Mouse (Mus musculus): ENCODE results near the gene Socs1. TPM values are rescaled to one million over a fixed set of nuclear protein-coding genes. Genes with fewer than 3 reads are reported as not detected.
"Not testable (repeated sequence)": the region's sequence is repeated elsewhere in the genome, so short reads cannot be mapped to it uniquely, and the experiment has no call there.

Gene Socs1
- 1 to 10 TPM; 2.9 to 3.2 TPM for total RNA-seq (2021)
- long read RNA-seq, experiment 1, partial matches to known transcripts: 0 of 4 reads
- long read RNA-seq, experiment 1, other reads (novel, unspliced or antisense): 2 of 4 reads
- long read RNA-seq, experiment 2, partial matches to known transcripts: 0 of 4 reads
- long read RNA-seq, experiment 2, other reads (novel, unspliced or antisense): 2 of 4 reads

DNA sequence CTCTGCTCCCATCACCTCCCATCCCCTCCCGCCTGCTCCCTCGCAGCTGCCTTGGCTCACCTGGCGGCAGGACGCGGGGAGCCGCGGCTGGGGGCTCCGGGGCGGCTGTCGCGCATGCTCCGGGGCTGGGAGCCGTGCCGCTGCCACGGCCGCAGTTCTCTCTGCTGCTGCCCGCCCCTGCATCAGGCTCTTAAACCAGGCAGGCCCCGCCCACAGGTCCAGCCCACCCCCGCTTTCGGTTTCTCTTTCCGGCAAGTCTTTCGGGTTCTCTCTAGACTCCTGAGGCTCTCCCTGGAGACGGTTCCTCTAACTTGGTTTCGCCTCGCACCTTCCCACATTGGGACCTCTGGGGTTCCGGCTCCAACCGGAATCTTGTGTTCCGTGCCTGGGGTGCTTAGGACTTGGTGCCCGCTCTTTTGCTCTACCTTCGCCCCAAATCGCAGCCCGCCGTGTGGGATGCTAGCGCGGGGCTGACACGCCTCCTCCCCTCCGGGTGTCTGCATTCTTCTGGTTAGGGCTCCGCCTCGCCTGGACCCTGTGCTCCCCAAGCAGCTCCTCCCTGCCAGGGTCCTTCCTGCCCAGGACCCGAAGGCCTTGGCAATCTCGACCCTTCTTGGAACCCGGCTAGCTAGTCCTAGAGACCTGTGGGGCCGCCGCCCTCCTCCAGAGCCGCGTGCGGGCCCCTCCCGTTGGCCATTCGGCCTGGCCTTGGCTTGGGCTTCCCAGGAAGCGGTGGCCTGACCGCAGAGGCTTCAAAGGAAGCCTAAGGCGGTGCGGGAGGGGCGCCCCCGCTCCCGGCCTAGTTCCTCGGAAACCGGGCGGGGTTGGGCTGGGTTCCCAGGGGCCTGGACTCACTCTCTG is at the start of gene Socs1:
Gene Socs1 (minus strand): TSS at position 166 of the 861 bp plus-strand sequence.
- DNase-seq (ENCODE audit: low spot score in 2 of 2): peak; percentile 87 to 91

DNA sequence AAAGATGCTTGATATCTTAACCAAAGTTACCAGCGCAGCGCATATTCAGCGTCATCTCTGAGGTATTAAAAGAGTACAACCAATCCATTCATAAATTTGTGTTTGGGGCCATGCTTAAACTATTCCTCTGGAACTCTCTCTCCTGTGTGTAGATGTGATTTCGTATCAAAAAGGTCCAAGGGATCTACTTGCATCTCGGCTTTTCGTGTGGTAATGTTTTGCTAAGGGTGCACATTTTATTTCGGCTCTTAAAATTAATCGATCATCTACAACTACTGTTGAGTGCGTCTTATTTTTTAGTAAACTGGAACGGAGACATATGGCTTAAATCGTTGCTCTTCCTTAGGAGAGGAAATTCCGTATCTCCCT is 49.2 kb upstream of the Socs1 start:
- DNase-seq (ENCODE audit: low spot score in 2 of 2): no peak

DNA sequence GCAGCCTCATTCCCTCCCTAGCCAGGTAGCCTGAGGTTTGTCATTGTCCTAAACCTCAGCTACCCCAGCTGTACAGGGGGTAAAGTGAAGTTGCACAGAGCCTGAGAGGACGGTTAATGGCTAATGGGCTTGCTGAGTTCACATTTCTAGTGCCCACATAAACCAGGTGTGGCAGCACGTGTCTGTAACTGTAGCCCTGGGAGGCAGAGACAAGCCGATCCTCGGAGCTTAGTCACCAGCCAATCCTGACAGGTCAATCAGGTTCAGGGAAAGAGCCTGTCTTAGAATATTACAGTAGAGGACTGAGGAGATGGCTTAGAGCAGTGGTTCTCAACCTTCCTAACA is 43.1 kb upstream of the Socs1 start:
- no peak for DNase-seq (ENCODE audit: low spot score in 2 of 2)

DNA sequence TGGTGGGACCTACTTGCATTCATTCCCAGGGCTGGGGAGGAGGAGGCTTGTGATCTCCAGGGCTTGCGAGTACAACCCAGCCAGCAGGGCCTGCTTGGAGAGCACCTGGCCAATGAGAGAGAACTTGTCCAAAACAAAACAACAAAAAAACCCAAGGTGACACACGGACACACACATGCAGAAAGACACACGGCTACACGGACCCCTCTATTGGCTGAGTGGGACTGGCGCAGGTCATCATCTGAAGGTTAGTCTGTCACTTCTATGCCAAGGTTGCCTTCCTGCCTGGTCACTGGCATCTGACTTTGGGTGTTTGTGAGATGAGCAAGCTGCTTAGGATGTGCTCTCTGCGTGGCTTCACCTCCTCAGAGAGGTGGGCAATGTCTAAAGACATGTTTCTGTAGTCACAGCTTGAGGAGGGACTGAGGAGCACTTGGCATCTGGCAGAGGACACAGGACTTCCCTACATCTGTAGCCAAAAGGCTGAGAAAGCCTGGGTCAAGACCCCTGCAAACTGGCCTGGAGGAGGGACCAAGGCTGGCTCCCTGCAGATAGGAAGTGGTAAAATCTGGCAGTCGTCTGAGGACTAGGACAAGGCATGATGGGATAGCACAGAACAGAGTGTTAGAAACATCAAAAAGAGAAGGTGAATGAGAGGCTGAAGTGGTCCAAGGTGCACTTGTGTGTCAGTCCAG is 42.6 kb upstream of the Socs1 start:
- DNase-seq (ENCODE audit: low spot score in 2 of 2): no peak

DNA sequence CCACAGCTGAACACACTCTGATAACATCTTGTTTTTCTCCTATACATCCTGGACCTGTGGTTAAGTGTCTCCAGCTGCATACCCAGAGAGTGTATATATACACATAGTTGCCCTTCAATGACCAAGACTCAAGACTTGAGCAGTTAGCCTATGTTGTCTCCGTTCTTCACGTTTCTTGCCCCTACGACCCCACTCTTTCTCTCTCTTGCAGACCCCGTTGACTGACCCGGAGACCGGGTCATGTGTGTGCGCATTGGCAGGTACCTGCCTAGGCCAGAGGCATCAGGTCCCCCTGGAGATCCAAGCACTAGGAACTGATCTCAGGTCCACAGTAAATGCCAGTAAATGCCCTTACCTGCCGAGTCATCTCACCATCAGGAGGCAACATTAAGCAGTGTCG is 41.9 kb upstream of the Socs1 start:
- DNase-seq (ENCODE audit: low spot score in 2 of 2): no peak

DNA sequence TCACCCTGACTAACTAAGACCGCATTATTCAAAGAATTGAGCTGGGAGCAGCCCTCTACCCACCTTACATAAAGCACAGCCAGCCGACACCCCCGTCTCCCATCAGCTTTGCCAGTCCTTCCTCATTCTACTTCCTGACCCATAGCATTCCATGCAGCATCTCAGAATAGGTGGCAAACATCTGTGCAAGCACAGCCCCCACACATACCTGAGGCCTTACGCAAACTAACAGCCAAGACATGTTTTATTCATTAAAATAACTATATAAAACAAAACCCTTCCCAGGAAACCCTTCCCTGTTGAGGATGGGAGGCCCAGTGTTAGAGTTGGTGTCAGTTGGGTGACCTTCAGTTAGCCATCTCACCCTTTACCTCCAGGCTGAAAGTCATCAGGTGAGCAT is 40.5 kb upstream of the Socs1 start:
- no peak for DNase-seq (ENCODE audit: low spot score in 2 of 2)

DNA sequence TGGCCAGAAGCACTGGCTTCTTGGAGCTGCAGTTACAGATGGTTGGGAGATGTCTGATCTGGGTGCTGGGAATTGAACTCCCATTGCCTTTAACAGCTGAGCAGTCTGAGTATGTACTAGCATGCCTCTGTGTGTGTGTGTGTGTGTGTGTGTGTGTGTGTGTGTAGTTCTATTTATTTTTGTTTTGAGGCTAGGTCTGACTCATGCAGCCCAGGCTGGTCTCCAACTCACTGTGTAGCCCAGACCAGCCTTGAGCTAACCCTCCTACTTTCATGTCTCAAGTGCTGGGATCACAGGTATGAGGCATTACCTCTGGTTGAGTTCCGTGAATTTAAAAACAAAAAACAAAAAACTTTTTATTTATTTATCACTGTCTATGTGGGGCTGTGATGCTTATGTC is 39.2 kb upstream of the Socs1 start:
- DNase-seq (ENCODE audit: low spot score in 2 of 2): no peak

DNA sequence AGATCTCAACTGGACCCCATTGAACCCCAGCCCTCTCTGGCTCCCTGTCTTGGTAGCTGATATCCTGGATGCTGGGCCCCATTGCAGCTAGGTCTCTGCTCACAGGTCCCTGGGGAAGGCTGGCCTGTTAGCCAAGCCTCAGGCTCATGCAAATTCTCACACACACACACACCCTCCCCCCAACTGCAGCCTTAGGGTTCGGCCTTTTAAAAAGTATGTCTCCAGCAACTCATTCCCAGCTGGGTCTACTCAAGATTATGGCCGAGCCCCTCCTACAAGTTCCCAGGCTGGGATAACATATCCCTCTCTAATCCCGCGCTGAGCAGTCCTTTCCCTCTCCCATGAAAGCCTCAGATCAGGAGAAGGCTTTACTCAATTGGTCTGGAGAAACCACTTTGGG is 36.1 kb upstream of the Socs1 start:
- no peak for DNase-seq (ENCODE audit: low spot score in 2 of 2)

DNA sequence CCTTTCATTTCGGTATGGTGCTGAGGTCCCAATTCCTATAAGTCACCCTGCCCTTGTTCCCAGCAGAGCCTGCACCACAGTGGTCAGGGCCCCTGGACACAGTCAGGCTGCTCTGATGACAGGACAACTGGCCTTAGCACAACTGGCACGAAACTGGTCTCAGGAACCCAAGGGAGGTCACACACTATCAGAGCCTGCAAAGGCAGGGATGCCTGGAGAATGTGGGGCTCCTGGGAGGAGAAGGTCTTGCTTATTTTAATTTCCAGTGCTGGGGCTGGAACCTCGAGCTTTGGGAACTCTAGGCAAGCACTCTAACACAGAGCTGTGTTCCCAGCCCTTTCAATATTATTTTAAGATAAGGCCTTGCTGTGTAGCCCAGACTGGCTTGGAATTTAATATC is 34.6 kb upstream of the Socs1 start:
- no peak for DNase-seq (ENCODE audit: low spot score in 2 of 2)

DNA sequence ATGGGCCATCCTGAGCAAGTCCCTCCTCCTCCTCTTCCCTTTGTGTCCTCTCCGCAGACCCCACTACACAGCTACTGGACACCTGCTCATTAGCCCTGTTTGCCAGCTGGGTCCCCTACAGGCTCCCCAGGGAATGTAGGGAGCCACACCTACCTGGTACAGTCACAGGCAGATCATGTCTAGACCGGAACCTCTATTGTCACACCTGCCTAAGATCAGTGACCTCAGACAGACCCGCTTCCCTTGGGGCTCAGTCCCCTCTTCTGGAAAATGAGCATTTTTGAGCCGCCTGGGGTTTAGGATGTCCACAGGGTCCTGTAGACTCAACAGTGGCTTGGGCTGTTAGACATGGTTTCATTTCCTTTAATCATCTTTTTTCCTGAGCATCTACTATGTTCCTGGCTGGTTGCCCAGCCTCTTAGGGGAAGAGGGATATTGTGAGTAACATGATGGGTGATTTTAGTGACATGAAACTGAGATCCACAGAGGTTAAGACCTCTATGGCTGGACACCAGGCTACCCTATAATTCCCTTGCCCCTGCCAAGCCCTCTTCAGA is 33.3 kb upstream of the Socs1 start:
- no peak for DNase-seq (ENCODE audit: low spot score in 2 of 2)

DNA sequence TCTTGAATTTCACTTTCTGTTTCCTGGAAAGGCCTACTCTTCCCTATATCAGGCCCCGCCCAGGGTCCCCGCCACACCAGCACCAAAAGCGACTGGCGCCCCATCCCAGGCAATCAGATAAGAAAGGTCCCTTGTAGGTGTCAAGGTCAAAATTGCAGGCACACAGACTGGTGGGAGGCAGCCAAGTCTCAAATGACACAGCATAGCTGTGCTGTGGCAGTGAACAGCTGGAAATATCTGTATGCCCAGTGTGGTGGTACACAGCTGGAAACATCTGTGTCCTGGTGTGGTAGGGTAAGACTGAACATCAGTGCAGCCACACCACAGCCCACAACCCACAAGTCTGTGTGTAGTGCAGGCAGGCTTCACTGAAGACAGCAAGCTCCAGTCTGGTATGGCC is 29.5 kb upstream of the Socs1 start:
- no peak for DNase-seq (ENCODE audit: low spot score in 2 of 2)

DNA sequence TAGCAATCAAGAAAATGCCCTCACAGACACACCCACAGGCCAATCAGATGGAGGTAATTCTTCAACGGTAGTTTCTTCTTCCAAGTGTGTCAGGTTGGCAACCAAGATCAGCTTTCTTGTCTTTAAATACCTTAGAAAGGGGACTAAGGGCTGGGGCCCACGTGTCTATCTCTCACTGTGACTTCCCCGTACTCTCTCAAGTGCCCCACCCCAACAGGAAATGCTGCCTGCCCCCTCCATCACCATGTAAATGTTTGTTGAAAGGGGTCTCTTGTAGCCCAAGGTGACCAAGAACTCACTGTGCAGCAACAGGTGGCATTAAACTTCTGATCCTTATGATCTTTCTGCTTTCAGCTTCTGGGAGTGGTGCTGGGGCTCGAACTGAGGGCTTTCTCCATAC is 28.4 kb upstream of the Socs1 start:
- no peak for DNase-seq (ENCODE audit: low spot score in 2 of 2)

DNA sequence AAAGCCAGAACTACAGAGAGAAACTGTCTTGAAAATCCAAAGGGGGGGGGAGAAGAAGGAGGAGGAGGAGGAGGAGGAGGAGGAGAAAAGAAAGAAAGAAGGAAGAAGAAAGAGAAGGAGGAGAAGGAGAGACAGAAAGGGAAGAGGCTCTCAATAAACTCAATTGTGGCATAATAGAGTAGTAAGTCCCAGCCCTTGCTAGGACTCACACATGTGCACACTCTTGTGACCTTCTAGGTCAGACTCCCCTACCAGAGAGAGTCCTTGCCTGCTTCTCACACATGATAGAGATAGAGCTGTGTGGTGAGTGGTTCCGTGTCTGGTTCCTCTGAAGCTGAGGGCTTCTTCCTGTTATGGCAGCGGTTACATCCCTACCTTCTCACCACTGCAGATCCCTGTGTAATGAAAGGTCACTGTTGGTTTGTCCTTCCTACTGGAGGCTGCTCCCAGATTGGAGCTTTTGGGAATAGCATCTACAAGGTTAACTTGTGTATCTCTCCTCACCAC is 27.6 kb upstream of the Socs1 start, which contains the start of gene Gm11172:
Gene Gm11172 (plus strand): TSS at position 51 of the 507 bp plus-strand sequence.
- DNase-seq (ENCODE audit: low spot score in 2 of 2): no peak

DNA sequence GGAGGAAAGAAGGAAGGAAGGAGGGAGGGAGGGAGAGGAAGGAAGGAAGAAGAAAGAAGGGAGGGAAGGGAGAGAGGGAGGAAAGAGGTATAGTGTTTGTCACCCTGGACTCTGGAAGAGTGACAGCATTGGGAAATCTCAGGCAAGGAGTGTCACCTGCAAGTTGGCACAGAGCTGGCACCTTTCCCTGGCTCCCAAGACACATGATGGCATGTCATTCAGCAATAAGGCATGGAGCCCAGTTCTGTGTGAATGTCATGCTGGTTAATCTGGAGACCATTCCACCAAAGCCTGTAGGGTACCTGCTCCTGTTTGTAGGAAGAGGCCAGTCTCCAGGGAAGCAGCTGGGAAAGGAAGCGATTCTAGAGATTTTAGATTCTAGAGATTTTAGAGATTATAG is 25.0 kb upstream of the Socs1 start:
- DNase-seq (ENCODE audit: low spot score in 2 of 2): no peak

DNA sequence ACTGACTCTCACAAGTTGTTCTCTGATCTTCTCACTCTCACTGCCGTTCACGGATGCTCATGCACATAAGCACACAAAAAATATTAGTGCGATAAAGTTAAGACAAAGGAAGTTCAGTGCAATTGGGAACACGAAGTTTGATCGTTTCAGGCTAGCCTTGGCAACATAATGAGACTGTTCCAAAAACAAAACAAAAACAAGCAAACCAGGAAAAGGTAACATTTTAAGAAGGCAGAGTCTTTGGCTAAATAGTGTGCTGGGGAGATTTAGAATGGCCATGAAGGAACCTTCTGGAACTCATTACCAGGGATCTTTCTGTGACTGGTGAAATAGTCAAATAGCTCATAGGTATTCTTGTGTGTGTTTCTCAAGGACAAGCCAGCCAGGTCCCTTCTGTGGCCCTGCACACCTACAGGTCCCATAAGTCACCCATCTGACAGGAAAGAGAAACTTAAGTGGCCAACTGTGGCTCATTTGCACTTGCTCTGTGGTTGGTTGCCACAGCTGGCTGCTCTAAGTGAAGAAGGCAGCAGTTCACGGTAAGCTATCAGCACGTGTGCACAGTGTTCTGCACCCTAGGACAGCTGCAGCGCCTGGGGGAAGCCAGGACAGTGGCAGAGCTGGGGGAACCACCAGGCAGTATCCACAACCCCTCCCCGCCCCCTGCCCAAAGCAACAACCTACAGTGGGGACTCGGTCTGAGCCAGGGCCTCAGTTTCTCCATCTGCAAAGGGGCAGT is 20.6 kb upstream of the Socs1 start, which contains the start of gene Prm1:
Gene Prm1 (minus strand): TSS at position 51 of the 739 bp plus-strand sequence.
- DNase-seq (ENCODE audit: low spot score in 2 of 2): no peak

DNA sequence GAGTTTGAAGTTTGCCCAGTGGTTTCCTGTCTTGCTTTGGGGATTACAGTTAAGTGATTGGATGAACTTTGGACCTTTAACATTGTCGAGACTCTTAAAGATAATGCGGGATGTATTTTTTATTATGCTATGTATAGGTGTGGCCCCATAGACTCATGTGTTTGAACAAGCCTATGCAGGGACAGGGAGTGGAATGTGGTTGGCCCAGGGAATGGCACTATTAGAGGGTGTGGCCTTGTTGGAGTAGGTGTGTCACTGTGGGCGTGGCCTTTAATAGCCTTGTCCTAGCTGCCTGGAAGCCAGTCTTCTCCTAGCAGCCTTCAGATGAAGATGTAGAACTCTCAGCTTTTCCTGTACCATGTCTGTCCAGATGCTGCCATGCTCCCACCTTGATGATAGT is 17.1 kb upstream of the Socs1 start:
- DNase-seq (ENCODE audit: low spot score in 2 of 2): not testable (repeated sequence)

DNA sequence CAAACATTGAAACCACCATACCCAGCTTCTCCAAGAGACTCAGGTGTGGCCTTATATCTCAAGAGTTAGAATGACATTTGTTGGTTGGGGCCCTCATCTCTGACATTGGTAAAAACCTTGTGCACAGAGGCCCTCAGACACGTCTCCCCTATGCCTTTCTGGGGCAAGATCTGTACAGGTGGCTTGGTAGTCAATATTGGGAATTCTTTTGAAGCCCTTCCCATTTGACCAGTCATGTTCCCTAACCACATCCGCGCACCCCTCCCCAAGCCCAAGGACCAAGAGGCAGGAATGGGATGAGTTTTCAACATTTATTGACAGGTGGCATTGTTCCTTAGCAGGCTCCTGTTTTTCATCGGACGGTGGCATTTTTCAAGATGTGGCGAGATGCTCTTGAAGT is 10.7 kb upstream of the Socs1 start, which contains the start of gene Prm2:
Gene Prm2 (minus strand): TSS at position 101 of the 400 bp plus-strand sequence.
- no peak for DNase-seq (ENCODE audit: low spot score in 2 of 2)

DNA sequence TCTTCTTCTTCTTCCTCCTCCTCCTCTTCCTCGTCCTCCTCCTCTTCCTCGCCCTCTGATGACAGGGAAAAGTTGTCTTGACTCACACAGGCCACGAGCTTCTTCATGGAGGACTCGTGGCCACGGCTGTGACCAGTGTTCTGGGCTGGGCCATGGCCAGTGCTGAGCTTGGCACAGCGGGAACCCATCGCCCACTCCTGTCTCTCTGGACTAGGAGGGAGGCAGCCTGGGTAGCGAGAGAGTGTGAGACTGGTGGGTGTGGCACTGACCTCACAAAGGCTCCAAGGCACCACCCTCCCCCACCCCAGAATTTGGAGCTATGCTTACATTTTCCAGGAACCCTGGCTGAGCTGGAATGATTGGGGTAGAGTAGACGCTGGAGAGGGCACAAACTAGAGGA is 5.4 kb upstream of the Socs1 start, which contains the start of gene Prm3:
Gene Prm3 (minus strand): TSS at position 213 of the 400 bp plus-strand sequence.
- no peak for DNase-seq (ENCODE audit: low spot score in 2 of 2)

DNA sequence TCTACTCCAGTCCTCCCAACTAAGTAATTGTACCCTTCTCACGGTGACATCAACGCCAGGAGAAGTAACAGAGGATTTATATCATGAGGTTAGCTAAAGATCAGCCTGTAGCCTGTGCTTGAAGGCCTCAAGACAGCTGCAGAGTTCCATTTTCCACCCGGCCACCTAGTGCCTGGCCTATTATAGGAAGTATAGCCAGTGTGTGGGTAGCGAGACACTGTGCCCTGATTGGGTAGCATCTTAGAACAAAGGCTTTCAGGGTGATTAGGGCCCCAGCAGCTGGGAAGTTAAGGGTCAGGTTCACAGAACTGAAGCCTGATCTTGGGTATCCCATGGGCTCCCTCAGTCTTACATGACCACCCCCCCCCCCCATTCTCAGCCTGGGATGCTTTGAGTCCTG is 3.5 kb upstream of the Socs1 start:
- no peak for DNase-seq (ENCODE audit: low spot score in 2 of 2)

DNA sequence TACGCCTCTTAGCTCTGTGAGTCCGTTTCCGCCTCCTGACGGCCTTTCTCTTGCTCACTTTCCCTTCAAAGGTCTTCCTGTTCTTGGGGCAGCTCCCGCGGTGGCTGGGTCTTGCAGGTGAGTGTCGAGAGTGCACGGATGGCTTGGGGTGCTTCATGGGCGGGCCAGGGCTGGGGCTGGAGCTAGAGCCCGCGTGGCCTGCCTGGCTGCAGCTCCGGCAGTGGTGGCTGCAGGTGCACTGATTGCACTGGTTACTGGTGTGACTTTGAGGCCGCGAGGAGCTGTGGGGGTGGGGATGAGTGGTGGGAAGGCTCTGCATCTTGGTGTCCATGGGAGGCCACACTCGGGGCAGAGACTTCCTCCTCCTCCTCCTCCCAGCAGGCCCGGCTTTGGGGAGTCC is 2.9 kb upstream of the Socs1 start, which contains the start of gene Tnp2:
Gene Tnp2 (minus strand): TSS at position 390 of the 400 bp plus-strand sequence.
- no peak for DNase-seq (ENCODE audit: low spot score in 2 of 2)

All from gastrocnemius, postnatal 4 days (tissue).